Mouse (Mus musculus): ENCODE data around the gene Msn. TPM values are rescaled to one million over a fixed set of nuclear protein-coding genes. Genes with fewer than 3 reads are reported as not detected.

Gene Msn
- total RNA-seq (2021): 100 to 1,000 TPM; 144 to 168 TPM
- long read RNA-seq, experiment 1, transcript Msn-201 (13 exons, 3,842 nt): major isoform, 18 of 32 reads
- long read RNA-seq, experiment 1, partial matches to known transcripts: 14 of 32 reads
- long read RNA-seq, experiment 1, other reads (novel, unspliced or antisense): 0 of 32 reads
- long read RNA-seq, experiment 2, transcript Msn-201 (13 exons, 3,842 nt): major isoform, 15 of 23 reads
- long read RNA-seq, experiment 2, partial matches to known transcripts: 2 of 23 reads
- long read RNA-seq, experiment 2, other reads (novel, unspliced or antisense): 3 of 23 reads

GRCm38 (mm10) chrX:96095509-96096499 lies at the start of gene Msn:
TSS of gene Msn (plus strand) at chrX:96096042.
- peak; percentile 84 to 86 for DNase-seq

- DNase-seq: peak; percentile 18 to 51
These were observed 43.0 kb upstream of the Msn start for GRCm38 (mm10) chrX:96052798-96053197.

DNA sequence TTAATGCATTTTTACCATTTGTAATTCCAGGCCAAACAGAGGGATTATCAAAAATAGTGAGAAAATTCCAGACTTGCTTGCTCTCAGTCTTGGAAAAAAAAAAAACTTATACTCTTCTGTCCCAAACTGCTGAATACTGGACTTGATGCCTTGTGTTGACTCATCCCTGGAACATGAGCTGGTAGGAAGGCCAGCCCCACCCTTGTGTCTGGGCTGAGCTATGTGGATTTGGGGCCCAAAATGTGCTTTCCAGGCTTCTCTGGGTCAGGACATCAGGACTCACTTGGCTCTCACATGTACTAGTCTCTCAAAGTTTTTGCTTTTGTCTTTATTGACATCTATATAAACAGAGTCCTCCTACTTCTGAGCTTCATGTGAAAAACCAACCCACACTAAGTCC lies 18.1 kb upstream of the Msn start:
- DNase-seq: no peak

DNA sequence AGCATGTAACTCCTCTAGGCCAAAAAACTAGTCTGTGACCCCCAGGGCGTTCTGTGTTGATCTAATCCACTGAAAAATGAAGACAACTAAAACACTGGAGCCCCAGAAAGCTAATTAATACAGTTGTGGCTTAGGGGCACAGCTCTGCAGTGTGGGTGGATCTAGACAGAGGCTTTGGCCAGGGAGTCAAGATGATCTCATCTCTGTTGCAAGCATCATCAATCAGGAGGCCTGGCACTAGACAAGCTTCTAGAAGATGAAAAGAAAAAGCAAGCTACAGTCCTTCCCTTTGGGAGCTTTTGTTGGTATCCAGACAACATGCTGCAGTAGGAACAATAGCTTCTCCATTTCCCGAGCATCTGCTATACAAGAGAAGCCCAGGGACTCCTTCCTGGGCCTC lies 9.6 kb upstream of the Msn start:
- peak; percentile 28 to 30 for DNase-seq

GRCm38 (mm10) chrX:96096513-96097210 lies 820 bp downstream of the Msn start:
- peak; percentile 27 to 64 for DNase-seq

DNA sequence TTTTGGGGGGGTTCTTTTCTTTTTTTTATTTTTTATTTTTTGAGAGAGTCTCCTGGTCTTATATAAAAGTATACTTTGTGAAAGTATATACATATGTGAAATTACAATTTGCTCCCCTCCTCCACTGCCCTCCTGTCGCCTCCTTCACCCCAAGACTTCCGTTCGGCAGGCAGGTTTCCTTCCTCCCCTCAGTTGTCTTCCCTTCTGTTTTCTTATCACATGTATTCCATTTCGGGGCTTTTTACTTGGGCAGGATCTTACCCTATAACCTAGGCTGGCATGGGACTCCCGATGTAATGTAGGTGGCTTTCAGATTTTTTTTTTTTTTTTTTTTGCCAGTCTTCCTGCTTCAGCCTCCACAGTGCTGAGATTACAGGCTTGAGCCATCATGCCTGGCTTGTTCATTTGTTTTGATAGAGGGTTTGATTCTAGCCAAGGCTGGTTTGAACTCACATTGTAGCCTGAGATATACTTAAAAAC lies 1.7 kb downstream of the Msn start:
- no peak for DNase-seq

- no peak for DNase-seq
These were observed 3.2 kb downstream of the Msn start for GRCm38 (mm10) chrX:96099003-96099402.

DNA sequence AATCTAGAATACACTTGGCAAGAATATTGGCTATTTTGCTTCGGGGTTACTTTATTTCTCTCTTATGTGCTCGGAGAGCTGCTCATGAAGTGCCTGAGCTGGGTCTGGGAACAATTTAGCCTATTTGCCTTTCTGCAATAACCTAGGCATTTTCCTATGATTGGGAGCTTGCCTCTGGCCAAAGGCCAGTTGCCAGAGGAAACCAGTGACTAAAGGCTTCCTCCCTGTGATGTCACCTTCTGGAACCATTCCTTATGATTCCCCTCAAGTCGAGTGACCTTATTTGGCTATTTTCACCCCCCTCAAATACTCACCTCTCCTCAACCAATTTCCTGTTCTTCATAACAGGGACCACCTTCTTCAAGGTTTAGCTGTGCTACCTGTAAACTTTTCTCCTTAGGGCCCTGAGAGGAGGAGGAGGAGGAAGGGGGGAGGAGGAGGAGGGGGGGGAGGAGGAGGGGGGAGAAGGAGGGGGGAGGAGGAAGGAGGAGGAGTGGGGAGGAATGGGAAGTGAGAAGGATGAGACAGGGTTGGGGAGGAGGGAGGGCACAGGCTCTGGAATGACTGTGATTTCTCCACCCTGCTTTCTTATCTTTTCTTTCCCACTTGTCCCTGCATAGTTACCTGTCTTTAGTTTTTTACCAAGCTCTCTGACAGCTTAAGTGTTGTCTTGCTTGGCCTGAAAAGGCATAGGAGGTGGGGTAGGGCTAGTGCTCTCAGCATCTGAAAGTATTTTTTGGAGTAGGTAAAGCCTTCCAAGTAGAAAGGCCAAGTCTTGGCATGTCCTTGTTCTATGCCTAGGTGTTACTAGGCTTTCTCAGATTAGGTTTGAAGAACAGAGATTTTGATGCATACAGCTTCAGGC lies 11.8 kb downstream of the Msn start:
- peak; percentile 54 to 64 for DNase-seq

- no peak for DNase-seq
These were observed 17.3 kb downstream of the Msn start for GRCm38 (mm10) chrX:96113106-96113634.

DNA sequence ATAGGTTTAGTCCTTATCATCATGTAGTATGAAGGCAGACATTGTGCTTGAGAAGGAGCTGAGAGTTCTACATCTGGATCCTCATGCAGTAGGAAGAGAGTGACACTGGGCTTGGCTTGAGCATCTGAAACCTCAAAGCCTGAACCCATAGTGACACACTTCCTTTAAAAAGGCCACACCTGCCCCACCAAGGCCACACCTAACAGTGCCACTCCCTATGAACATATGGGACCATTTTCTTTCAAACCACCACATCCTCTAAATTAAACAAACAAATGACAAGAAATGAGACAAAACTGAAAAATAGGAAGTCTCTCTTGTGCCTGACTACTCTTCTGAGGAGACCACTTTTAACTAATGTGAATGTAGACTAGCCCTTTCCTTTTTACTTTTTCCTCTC lies 19.7 kb downstream of the Msn start:
- no peak for DNase-seq

- DNase-seq: no peak
These were observed 21.5 kb downstream of the Msn start for GRCm38 (mm10) chrX:96117366-96117765.

- no peak for DNase-seq
These were observed 24.2 kb downstream of the Msn start for GRCm38 (mm10) chrX:96119997-96120396.

DNA sequence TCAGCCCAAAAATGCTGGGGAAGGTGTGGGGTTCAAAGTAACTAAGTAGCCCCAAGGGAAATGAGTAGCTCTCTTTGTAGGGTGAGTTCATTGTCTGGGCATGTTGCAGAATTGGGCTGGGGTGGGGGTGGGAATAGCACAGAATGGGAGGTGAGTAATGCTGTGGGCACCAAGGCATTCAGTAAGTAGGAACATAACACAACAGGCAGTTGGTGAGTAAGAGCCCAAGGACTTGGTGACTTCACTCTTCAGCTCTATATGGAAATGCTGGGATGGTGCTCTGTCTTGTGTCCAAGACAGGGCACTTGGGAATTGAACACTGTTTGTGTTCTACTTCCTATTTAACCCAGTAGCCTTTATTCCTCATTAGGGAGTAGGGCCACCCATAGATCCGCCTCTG lies 26.1 kb downstream of the Msn start:
- no peak for DNase-seq

DNA sequence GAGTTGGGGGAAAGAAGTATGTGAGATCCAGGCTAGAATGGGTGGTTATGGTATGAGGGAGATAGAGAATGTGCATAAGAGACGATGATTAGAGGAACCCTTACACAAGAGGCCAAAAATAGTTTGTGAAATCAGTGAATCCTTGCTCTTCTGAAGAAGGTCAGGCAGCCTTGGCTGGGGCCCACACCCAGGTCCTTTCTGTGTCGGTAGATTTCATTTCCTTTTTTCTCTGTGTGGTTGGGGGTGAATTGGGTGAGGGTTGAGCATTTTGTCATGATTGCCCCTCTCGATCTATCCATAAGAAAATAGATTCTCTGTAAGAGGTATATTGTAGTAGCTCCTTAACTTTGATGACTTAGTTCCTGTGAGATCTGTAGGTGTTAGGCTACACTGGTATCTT lies 31.0 kb downstream of the Msn start:
- DNase-seq: peak in 1 of 2 experiments; percentile 9

DNA sequence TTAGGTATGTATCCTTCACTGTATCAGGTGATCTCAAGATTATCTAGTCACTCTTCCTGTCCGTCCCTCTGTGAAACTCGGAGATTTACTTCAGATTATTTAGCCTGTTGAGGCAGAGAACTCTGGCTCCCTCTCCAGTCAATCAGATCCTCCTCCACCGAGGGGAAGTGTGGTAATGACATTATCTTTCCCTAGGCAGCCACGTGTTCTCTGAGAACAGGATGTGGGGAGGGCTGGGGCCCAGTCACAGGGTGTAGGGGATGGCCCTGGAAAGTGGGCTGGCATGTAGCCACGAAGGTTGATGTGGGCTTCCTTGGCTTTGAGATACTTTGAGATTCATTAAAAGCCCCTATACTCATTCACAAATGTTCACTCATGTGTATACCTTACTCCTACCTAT lies 34.3 kb downstream of the Msn start:
- peak; percentile 42 to 56 for DNase-seq

GRCm38 (mm10) chrX:96130663-96131062 lies 34.8 kb downstream of the Msn start:
- peak in 1 of 2 experiments; percentile 22 for DNase-seq

DNA sequence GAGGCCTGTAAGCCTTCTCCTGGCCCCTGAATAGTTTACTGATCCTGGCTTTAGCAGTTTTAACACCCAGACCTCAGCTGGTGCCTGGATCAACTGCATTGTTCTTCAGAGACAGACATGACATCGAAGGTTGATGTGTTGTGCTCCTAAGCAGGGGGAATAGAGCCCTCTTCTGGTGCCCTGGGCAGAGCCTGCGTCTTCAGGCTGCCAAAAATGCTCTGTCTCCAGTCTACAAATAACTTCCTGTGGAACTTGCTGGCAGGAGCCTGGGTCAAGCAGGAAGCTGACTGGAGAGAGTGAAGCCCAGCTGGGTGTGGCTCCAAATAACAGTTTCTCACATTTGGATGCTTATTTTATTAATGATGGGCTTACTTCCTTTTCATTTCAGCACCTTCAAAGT lies 37.4 kb downstream of the Msn start:
- DNase-seq: peak; percentile 36 to 59

DNA sequence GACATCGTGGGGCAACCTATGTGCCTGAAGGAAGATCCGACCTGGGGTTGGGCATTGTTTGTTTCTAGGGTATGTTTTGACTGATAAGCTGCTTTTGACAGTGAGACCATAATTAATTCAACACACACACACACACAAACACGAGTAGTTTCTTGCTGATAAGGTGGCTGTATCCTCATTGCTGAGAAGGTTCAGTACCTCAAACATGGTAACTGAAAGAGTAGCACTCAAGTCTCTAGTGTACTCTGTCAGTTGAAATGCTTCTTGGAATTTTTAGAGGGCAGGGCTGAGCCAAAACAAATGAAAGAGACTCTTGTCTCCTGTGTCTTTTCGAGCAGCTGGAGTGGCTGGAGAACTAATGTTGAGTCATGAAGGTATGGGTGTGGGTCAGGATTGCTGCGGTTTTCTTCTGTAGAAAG lies 38.4 kb downstream of the Msn start:
- no peak for DNase-seq

DNA sequence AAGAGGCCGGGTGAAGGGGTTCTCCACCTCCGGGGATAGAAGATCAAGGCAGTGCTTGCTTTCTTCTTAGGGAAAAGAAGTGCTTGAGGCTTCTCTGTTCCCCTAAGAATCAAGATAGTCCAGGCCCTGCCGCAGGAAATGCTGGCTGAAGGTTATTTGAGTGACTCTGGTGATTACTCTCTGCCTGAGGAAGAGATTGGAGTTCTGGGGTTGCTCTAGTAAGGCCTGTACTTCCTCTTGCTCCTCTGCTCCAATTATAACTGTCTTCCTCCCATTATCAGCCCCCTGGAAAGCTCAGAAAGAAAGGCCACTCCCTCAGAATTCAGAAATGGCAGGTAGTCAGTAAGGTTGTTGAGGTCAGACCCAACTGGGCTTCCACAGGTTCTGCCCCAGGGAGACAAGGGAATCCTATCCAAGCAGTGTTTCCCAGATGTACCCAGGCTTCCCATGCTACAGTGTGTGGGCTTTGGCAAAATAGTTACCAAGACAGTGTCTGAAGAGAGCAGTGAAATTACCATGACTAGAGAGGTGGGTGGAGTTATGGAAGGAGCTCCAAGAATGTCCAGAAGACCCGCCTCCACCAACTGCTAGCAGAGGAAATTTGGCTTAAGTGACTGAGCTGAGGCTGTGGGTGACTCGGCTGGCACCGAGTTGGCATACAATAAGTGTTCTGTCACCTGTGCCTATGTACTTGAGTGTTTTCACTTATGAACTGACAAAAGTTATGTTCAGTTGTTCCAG lies 39.2 kb downstream of the Msn start:
- no peak for DNase-seq

- peak in 1 of 2 experiments; percentile 12 for DNase-seq
These were observed 39.7 kb downstream of the Msn start for GRCm38 (mm10) chrX:96135581-96135980.

All from adrenal gland, postnatal 36 days (tissue).